8 mouse cellular contexts compared by ENCODE assay signal in the genomic region with DNA sequence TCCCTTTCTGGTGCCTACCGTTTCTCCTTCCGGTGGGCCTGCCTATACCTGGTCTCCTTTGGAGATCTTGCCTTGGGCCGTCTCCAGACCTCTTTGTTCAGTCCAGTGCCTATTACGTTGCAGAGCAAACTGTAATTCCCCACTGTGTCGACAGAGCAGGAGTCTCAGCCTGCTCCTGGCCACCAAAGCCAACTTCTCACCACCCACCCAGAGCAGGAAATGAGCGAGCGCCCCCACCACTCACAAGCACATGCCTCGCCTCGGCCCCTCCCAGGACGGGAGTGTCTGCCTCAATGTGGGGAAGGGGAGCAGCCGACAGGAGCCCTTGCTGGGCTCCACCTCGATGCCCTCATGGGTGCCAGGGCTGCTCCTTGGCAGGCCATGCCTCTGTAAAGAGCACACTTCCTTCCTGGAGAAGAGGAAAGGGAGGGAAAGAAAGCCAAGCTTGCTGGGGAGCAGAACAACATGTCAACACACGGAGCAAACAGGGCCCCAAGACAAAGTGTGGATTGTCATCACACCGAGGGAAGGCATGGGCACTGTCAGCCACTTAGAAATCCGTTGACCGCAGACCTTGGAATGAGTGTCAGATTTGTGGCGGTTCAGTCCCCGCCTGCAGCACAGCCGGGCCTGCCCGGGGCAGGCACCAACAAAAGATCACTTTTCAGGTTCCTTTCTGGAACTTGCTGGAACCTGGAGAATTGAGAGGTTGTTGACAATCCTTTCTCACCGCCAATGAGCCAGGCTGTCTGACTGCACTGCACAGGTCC. TPM values are rescaled to one million over a fixed set of nuclear protein-coding genes. Genes with fewer than 3 reads are reported as not detected.
DNase-seq lines count a peak whose midpoint lies in the region; ATAC-seq and TF ChIP-seq lines count a peak whose summit lies in the region.

No protein-coding gene starts in this region.

- no peaks in the 10 kb centered on the region for H3K9me3 ChIP-seq in E14TG2a.4 (ENCODE audit: low read length)
- no peaks in the 10 kb centered on the region for H3K9me3 ChIP-seq in lung, embryonic 16.5 days (ENCODE audit: control insufficient read depth, low read length)

- H3K27ac ChIP-seq in lung, embryonic 16.5 days (ENCODE audit: low read length): peak overlapping the region; percentile 96

- H3K27me3 ChIP-seq in E14TG2a.4 (ENCODE audit: insufficient read depth, low read length): no peaks in the 10 kb centered on the region
- H3K27me3 ChIP-seq in lung, embryonic 16.5 days (ENCODE audit: control insufficient read depth, insufficient read depth, low read depth, low read length): no peaks in the 10 kb centered on the region

- peak overlapping the region; percentile 54 for H3K9ac ChIP-seq in lung, embryonic 16.5 days (ENCODE audit: low read length)

- no peak overlapping the region for H3K4me2 ChIP-seq in lung, embryonic 16.5 days (ENCODE audit: low read depth, low read length)

- no peak for TF ChIP-seq CTCF in E14TG2a.4 (conservative IDR thresholded peaks at IDR 0.05; ENCODE audit: low read length)

- peak overlapping the region; percentile 64 for H3K4me3 ChIP-seq in E14TG2a.4 (replicated peaks; ENCODE audit: low read length)
- H3K4me3 ChIP-seq in lung, embryonic 16.5 days (ENCODE audit: low read length): no peak overlapping the region

- DNase-seq in adrenal gland, postnatal 14 days: peak; percentile 52
- DNase-seq in adrenal gland, adult 18-20 months (ENCODE audit: low spot score in 2 of 2): no peak
- peak; percentile 54 for DNase-seq in heart, postnatal 4 days
- no peak for DNase-seq in layer of hippocampus, adult 18-20 months (ENCODE audit: low spot score in 2 of 2)
- no peak for DNase-seq in adrenal gland, postnatal 4 days (ENCODE audit: low spot score in 2 of 2)
- no peak for DNase-seq in gastrocnemius, postnatal 10 days

- peak; percentile 56 for ATAC-seq in lung, embryonic 16.5 days (ENCODE audit: low read depth)

- H3K4me1 ChIP-seq in E14TG2a.4 (replicated peaks; ENCODE audit: low read depth, low read length): peaks cover 100% of the 10 kb centered on the region
- peaks cover 70% of the 10 kb centered on the region for H3K4me1 ChIP-seq in lung, embryonic 16.5 days (replicated peaks; ENCODE audit: control insufficient read depth, insufficient read depth, low read length)

- 29% methylated on average over 21 of the region's 21 CpGs for WGBS in lung, embryonic 16.5 days

- H3K36me3 ChIP-seq in E14TG2a.4 (ENCODE audit: insufficient read depth, low read length): peaks cover 24% of the 10 kb centered on the region
- peaks cover 14% of the 10 kb centered on the region for H3K36me3 ChIP-seq in lung, embryonic 16.5 days (ENCODE audit: control insufficient read depth, insufficient read depth, low read length)

RNA-seq across cellular contexts. Expression of a gene that starts 22.0 kb away (rescaled TPM):
- total RNA-seq in adrenal gland, postnatal 14 days (2021): 39.3 and 44.9 TPM in 2 replicates
- total RNA-seq in adrenal gland, adult 18-20 months (2021): 10 to 100 TPM; 46.5 to 56.8 TPM
- 10 to 100 TPM; 50.1 to 53.8 TPM for total RNA-seq in heart, postnatal 4 days (2021)
- 22.4 and 24.9 TPM in 2 replicates for polyA plus RNA-seq in lung, embryonic 16.5 days (2015; fragmentation: Nextera tagmentation; extraction: Ambion mirVana)
- 100 to 1,000 TPM; 110 to 112 TPM for total RNA-seq in layer of hippocampus, adult 18-20 months (2021)
- total RNA-seq in adrenal gland, postnatal 4 days (2021): 10 to 100 TPM; 60.5 to 70.3 TPM
- total RNA-seq in gastrocnemius, postnatal 10 days (2021): 10 to 100 TPM; 26.1 to 29.7 TPM

Comparison
In these comparisons a context has a peak if more than half of its experiments do, and no peak if none do; other contexts are left out.
1. DNase-seq: peak in adrenal gland, postnatal 14 days (single experiment) and heart, postnatal 4 days (single experiment); none in adrenal gland, adult 18-20 months (0 of 2), layer of hippocampus, adult 18-20 months (0 of 2), adrenal gland, postnatal 4 days (0 of 2) and gastrocnemius, postnatal 10 days (single experiment).